Mouse (Mus musculus) Patski (cell line): ENCODE results near the gene Odf3l2. TPM values are rescaled to one million over a fixed set of nuclear protein-coding genes. Genes with fewer than 3 reads are reported as not detected.

Experiments
- ATAC-seq: fragments of 100-300 bp; one replicate; pipeline ENCODE4 v1.8.0; 2021
- CTCF ChIA-PET: fragments of 350-600 bp; sonication (Branson Sonifier 250); formaldehyde crosslinking; loops from one replicate; lab custom pipeline; 2022; ENCODE audit warnings: inconsistent platforms; lab: Charles Lee
- POLR2A ChIA-PET: fragments of 350-600 bp; sonication (Branson Sonifier 250); formaldehyde crosslinking; loops from one replicate; lab custom pipeline; 2022; ENCODE audit warnings: antibody characterized with exemption, inconsistent platforms; lab: Charles Lee
- DNase-seq: peaks from one replicate; pipeline ENCODE4 v3.0.0-alpha.2; 2011; ENCODE audit warnings: low read depth, low spot score
- H3K27me3 ChIP-seq: fragments of 371-371 bp; one replicate; pipeline ENCODE4 v1.5.1; 2021
- CTCF ChIP-seq: fragments of 100-300 bp; IDR thresholded peaks from one replicate; pipeline ENCODE4 v1.5.1; 2021
- in situ Hi-C: fragments of 300-500 bp; cut with MboI; formaldehyde crosslinking; loops from 3 replicates; pipeline ENCODE4 v1.11.1; 2018; ENCODE audit warnings: low pct_unique_long_range_greater_than_20kb, mixed read lengths
- polyA plus RNA-seq: library from polyadenylated mRNA; unstranded; gene quantifications from one replicate; pipeline ENCODE4 v1.2.3, GENCODE M21; 2021

Gene Odf3l2
- polyA plus RNA-seq, 1 experiment from 2014 or later: not detected

DNA sequence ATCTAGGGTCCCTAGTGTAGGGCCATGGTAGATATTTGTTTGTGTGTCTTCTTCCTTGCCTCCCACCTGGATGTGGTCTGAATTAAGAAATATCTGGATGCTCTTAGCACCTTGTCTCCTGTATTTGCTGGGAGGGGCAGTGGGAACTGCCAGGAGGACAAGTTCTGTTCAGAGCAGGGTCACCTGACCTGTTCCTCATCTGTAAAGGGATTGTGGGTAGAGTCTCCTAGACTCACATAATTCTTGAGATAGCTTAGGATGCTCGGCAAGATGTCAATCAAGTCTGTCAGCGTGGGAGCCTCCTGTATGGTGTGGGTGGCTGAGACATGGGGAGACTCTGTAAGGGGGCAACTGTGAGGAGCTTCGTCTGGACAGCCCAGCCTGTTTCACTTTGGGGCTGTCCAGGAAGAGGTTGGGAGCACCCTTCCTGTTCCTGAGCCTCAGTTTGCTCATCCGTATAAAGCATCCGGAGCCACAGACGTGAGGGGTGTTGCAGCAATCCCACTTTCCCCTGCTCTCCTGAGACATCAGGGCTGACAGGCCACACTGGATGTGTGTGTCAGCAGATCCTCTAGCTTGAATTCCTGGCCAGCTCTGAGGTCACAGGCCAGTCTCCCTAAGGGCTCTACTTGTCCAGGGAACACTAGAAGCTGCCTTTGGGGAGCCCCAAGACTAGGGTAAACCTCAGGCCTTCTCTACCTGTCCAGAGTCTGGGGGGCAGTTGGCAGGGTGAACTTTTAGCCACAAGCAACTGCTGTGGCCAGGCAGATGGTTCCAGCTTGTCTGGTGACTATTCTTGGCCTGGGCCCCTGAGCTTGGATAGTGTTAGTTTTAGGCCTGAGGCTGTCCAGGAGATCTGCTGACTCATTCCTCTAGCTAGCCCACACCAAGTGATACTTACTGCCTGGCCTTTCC is 38.4 kb upstream of the Odf3l2 start:
- DNase-seq (peak; percentile 76), ATAC-seq (peak; percentile 36)
- POLR2A ChIA-PET: interaction anchor here (0.5 to 1.6 kb wide), 2 partner anchors 13 to 586 kb away, joined by 3 to 6 read pairs; no protein-coding TSS in a partner anchor
- TF ChIP-seq CTCF: no peak
- in situ Hi-C loops: no loop called here
- CTCF ChIA-PET: interaction anchor here (0.8 to 2.3 kb wide), 5 partner anchors 14 to 20 kb away, joined by 3 to 7 read pairs (median 6); partner anchors contain the start of gene Bsg
- no peaks in the 10 kb centered on the region for H3K27me3 ChIP-seq

DNA sequence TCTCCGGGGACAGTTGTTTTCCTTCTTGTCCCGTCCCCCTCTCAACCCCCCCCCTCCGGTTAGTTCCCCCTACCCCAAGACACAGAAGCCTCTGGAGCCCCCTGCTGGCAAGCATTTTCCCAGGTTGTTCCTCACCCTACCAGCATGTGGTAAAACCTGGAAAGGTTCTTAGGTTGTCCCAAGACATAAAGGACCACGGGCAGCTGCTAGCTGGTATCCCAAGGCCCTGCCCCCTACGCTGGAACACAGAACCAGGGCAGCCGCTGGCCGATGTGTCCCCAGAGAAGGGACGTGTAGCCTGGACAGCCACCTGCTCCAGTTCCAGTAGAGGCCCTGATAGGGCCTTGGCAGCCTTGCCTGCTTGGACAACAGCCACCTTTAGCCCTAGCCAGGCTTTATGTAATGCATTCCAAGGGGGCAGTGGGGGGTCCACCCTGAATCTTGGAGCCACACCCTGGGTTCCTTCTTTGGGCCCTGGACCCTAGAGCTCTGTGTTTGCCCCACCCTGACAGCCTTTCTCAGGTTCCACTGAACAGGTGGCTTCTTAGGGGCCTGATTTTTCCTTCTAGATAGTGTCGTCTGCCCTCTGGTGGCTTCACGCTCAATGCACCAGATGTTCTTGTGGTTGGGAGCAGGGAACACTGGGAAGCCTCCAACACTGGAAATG is 37.5 kb upstream of the Odf3l2 start:
- no peaks in the 10 kb centered on the region for H3K27me3 ChIP-seq
- ChIA-PET POLR2A (interaction anchor here (1.0 to 1.6 kb wide), 2 partner anchors 13 to 21 kb away, joined by 4 to 6 read pairs; partner anchors contain the start of gene Bsg), CTCF (interaction anchor here (1.7 to 2.3 kb wide), 3 partner anchors 13 to 19 kb away, joined by 6 to 7 read pairs (median 7); no protein-coding TSS in a partner anchor)
- TF ChIP-seq CTCF: no peak
- in situ Hi-C loops: no loop called here
- DNase-seq (no peak), ATAC-seq (peak; percentile 12)

DNA sequence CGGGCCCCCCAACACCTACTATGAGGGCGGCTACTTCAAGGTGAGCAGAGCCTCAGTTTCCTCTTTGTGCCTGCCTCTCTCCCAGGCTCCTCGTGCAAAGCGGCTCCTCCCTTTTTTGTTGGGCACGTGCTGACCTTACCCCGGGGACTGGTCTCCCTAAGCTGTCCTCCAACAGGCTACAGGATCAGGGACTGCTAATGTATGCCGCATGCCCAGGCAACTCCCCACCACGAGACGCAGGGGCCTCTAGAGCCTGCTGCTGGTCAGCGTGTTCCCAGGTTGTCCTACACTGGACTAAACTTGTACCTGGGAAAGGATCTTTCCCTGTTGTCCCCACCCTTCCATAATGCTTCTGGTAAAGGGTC is 37.0 kb upstream of the Odf3l2 start:
- ATAC-seq (no peak), DNase-seq (no peak)
- ChIA-PET POLR2A (interaction anchor here (1.0 to 1.8 kb wide), 3 partner anchors 12 to 22 kb away, joined by 4 to 9 read pairs (median 6); partner anchors contain the start of genes Bsg and Tpgs1), CTCF (interaction anchor here (2.3 kb wide), 1 partner anchor 16 kb away, joined by 6 read pairs; no protein-coding TSS in a partner anchor)
- no peaks in the 10 kb centered on the region for H3K27me3 ChIP-seq
- TF ChIP-seq CTCF: no peak
- in situ Hi-C loops: no loop called here

DNA sequence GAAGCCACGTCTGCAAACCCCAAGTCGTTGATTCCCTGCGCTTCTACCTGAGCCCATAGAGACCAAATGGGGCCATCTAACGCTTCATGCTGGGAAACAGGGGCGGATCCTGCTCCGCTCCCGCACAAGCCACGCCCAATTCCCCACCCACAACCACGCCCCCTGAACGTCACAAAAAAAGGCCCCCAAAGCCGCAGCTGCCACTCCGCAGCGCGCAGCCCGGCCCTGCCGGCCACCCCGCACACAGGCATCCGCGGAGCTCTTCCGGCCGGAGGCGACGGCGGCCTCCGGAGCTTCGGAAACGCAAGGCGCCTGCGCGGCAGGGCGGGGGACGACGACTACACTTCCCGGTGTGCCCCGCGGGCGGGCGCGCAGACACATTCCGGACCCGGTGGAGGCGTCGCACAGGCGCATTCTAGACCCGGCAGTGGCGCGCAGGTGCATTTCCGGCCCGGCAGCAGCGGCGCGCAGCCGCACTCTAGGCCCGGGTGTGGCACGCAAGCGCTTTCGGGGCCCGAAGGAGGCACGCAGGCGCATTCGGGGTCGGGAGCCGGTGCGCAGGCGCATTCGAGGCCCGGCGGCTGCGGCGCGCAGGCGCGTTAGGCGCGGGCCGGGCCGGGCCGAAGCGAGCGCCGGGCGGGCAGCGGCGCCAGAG is 36.2 kb upstream of the Odf3l2 start, which contains the start of gene Cdc34:
Gene Cdc34 (plus strand): TSS at position 605 of the 655 bp plus-strand sequence.
- TF ChIP-seq CTCF: no peak
- peak; percentile 93 for DNase-seq
- in situ Hi-C loops: no loop called here
- CTCF ChIA-PET: no interaction called here
- POLR2A ChIA-PET: interaction anchor here (0.7 to 1.8 kb wide), 3 partner anchors 12 to 23 kb away, joined by 3 to 9 read pairs (median 4); partner anchors contain the start of genes Bsg and Tpgs1
- no peaks in the 10 kb centered on the region for H3K27me3 ChIP-seq
- ATAC-seq: peak; percentile 69

DNA sequence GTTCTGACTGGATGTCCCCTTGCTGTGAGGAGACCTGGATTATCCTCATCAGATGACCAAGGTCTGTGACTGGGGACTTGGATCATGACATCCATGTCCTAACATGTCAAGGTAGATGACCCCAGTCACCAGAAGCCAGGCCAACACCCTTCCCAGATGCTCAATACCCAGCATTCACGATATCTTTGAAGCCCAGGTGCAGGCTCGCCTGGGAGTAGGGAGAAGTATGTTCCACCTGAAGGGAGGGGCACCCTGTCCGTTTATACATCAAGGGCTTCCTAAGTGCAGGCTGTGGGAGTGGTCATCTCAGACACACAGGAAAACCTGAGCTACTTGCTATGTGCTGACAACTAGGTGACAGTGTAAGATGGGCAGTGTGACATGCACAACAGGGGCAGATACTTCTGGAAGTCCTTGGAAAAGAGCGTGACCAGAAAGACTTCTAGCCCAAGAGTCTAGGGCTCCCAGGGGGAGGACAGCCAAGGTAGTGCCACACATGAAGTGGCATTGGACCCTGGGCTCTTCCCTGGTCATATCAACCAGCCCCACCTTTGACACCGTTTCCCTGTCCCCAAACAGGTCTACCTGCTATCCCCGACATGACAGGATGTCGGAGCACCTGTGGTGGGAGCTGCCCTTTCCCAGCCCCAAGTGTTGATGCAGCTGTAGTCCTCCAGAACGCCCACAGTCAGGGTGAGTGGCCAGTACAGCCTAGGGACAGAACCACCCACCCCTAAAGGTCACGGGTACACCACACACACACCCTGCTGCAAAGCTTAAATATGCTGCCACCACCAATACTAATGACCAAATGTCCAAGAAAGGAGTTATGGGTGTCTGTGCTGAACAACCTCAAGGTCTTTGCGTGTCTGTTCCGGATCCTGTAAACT is 35.3 kb upstream of the Odf3l2 start:
- ChIA-PET POLR2A (interaction anchor here (1.8 kb wide), 1 partner anchor 11 kb away, joined by 9 read pairs; the partner anchor contains the start of gene Tpgs1), CTCF (no interaction called here)
- ATAC-seq: no peak
- no peak for DNase-seq
- in situ Hi-C loops: no loop called here
- H3K27me3 ChIP-seq: no peaks in the 10 kb centered on the region
- no peak for TF ChIP-seq CTCF

DNA sequence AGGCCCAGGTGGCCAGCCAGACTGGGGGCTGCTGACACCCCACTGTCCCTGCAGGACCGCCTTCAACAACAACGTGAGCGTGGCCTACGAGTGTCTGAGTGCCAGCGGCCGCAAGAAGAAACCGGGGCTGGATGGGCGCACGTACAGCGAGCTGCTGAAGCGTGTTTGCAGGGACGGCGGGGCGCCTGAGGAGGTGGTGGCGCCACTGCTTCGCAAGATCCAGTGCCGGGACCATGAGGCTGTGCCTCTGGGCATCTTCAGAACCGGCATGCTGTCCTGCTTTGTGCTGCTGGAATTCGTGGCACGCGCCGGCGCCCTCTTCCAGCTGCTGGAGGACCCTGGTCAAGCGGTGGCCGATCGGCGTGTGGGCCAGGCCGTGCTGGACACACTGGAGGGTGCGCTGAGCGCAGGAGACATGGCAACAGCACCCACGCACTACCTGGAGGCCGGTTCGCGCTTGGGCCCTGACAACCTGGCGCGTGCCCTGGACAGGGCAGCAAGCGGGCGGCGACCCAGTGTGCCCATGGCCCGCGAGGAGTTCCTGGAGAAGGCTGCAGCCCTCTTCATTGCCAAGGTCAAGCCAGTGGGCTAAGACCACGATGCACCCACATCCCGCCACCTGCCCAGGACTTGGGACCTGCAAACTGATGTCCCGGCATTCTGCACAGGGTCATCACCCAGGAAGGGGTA is 30.0 kb upstream of the Odf3l2 start:
- in situ Hi-C loops: loop anchor here (10.0 kb wide), 1 partner anchor 1101 kb away; the partner anchor contains the start of gene Ilvbl
- TF ChIP-seq CTCF: no peak
- H3K27me3 ChIP-seq: no peaks in the 10 kb centered on the region
- ChIA-PET CTCF (no interaction called here), POLR2A (no interaction called here)
- DNase-seq (no peak), ATAC-seq (no peak)

DNA sequence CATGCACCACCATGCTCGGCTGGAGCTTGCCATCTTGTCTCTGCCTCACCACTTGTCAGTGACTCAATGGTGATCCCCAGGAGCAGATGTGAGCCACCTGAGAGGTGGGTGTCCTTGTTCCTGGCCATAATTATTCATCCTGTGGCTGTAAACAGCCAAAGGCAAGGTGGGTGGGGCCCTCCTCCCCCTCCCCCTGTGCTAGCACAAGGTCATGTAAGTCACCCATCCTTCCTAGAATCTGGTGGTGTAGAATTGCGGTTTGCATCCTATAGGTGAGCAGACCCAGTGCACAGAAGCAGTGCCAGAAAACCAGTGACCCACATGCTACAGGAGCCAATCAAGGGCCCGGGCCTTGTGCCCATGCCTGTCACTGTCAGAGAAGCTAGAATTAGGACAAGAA is 27.5 kb upstream of the Odf3l2 start:
- DNase-seq: no peak
- ATAC-seq: no peak
- H3K27me3 ChIP-seq: no peaks in the 10 kb centered on the region
- ChIA-PET CTCF (no interaction called here), POLR2A (no interaction called here)
- in situ Hi-C loops: loop anchor here (10.0 kb wide), 1 partner anchor 1098 kb away; the partner anchor contains the start of gene Ilvbl
- no peak for TF ChIP-seq CTCF

DNA sequence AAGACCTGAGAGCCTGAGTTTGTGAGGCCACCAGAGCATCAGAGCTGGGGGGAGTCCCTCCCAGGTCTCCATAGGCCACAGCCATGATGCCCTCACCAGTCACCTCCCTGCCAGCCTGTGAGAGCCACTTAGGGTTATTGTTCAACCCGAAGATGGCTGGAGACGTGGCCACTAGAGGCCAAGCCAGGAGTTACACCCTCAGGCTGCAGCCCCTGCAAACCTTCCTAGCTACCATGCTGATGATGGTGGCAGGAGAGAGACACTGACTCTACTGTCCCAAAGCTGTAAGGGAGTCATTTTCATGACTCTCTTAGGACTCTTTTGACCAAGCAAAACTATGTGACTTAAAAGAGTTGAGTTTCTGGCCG is 26.5 kb upstream of the Odf3l2 start:
- in situ Hi-C loops: loop anchor here (10.0 kb wide), 1 partner anchor 1097 kb away; the partner anchor contains the start of gene Ilvbl
- TF ChIP-seq CTCF: no peak
- CTCF ChIA-PET: no interaction called here
- POLR2A ChIA-PET: no interaction called here
- ATAC-seq (no peak), DNase-seq (no peak)
- H3K27me3 ChIP-seq: no peaks in the 10 kb centered on the region
